Mouse (Mus musculus): ENCODE measurements around the gene Tln1. TPM values are rescaled to one million over a fixed set of nuclear protein-coding genes. Genes with fewer than 3 reads are reported as not detected.
"Not testable (repeated sequence)": the region's sequence is repeated elsewhere in the genome, so short reads cannot be mapped to it uniquely, and the experiment has no call there.

Gene Tln1
- polyA plus RNA-seq, 1 experiment from 2014 or later, result 69.5 TPM

DNA sequence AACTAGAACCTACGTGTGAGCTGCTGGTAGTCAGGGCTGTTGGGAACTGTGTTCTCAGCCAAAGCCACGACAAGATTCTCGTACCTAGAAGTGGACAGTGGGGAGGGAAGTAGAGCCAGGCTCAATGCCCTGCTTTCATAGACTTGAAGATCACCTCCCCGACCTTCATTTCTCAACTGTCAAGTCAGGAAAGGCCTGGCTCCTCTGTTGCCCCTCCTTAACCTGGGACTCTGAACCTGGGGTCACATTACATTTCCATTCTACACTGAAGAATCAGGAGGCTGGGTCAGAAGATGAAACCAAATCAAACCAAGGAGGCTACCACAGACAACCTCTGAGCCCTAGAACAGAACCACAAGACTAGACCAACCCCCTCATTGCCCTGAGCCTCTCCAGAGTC is 64.5 kb downstream of the Tln1 start:
- H3K27ac ChIP-seq, result no peak overlapping the region
- H3K4me2 ChIP-seq, result peak overlapping the region; percentile 77
- H3K4me1 ChIP-seq, result peaks cover 51% of the 10 kb centered on the region
- 66% methylated on average over 4 of the region's 4 CpGs for WGBS
- no peaks in the 10 kb centered on the region for H3K27me3 ChIP-seq
- H3K4me3 ChIP-seq, result peak overlapping the region; percentile 65
- no peak for ATAC-seq (ENCODE audit: insufficient number of reproducible peaks, insufficient read depth, low FRiP score, low TSS enrichment, low read depth)
- peak overlapping the region; percentile 80 for H3K9ac ChIP-seq
- H3K9me3 ChIP-seq, result no peaks in the 10 kb centered on the region
- peaks cover 22% of the 10 kb centered on the region for H3K36me3 ChIP-seq

DNA sequence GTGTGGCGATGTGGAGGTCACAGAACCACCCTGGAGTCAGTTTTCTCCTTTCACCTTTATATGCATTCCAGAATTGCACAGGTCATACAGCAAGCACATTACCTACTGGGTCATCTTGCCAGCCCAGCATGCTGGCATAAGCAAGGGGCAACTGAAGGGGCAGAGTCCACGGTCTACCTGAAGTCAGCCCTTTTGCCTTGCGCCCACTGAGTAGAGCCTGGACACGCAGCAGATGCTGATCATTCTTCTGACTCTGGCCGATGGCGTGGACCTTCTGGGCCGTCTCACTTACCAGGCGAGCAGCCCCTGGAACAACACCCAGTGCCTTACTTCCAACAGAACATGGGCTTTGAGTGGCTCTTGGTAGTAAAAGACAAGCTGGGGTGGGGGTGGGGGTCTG is 65.1 kb downstream of the Tln1 start:
- no peak for ATAC-seq (ENCODE audit: insufficient number of reproducible peaks, insufficient read depth, low FRiP score, low TSS enrichment, low read depth)
- peaks cover 22% of the 10 kb centered on the region for H3K36me3 ChIP-seq
- H3K4me2 ChIP-seq, result peak overlapping the region; percentile 77
- no peak overlapping the region for H3K27ac ChIP-seq
- peaks cover 51% of the 10 kb centered on the region for H3K4me1 ChIP-seq
- no peaks in the 10 kb centered on the region for H3K27me3 ChIP-seq
- 90% methylated on average over 8 of the region's 8 CpGs for WGBS
- H3K9ac ChIP-seq, result no peak overlapping the region
- no peaks in the 10 kb centered on the region for H3K9me3 ChIP-seq
- H3K4me3 ChIP-seq, result 0 out of 2 replicates have a peak overlapping the region, but pooled peaks have one; percentile 65

DNA sequence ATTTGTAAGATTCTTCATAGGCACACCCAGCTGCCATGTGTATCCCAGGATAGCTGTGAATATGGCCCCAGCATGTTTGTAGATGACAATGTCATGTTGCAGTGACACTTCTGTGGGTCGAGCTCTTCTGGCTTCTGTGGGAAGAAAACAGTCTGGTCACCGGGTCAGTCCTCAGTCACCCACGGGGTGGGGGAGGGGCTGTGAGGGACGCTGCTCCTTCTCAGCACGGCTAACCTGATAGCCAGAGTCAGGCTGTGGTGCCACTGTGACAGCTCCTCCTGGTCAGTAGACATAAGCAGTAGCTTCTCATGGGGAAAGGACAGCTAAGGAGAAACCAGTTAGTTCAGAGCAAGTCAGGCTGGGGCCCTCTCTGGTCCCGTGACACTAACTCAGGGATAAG is 65.9 kb downstream of the Tln1 start:
- Histone ChIP-seq H3K4me3 (no peak overlapping the region), H3K9me3 (no peaks in the 10 kb centered on the region), H3K27ac (no peak overlapping the region), H3K4me1 (peaks cover 51% of the 10 kb centered on the region), H3K9ac (no peak overlapping the region), H3K27me3 (no peaks in the 10 kb centered on the region), H3K4me2 (no peak overlapping the region), H3K36me3 (peaks cover 22% of the 10 kb centered on the region)
- 63% methylated on average over 6 of the region's 6 CpGs for WGBS
- no peak for ATAC-seq (ENCODE audit: insufficient number of reproducible peaks, insufficient read depth, low FRiP score, low TSS enrichment, low read depth)

DNA sequence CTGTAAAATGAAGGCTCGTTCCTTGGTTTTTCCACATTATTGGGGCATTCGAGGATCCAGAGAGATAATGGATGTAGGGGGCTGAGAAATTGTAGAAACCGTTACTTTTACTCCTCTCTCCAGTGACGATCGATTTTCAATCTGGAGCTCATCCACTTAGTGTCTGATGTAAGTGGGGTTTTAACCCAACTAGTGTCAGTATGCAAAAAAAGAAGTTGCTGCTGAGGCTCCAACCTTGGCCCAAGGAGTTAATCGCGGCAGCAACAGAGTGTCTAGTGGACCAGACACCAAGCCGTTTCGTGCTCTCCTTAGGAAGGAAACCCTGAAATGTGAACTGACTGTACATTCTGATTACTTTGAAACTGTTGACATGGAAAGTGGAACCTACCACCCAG is 68.6 kb downstream of the Tln1 start:
- H3K9me3 ChIP-seq, result no peaks in the 10 kb centered on the region
- ATAC-seq (ENCODE audit: insufficient number of reproducible peaks, insufficient read depth, low FRiP score, low TSS enrichment, low read depth), result no peak
- WGBS, result 2% methylated on average over 9 of the region's 9 CpGs
- H3K9ac ChIP-seq, result peak overlapping the region; percentile 84
- peaks cover 35% of the 10 kb centered on the region for H3K4me1 ChIP-seq
- H3K36me3 ChIP-seq, result peaks cover 22% of the 10 kb centered on the region
- peak overlapping the region; percentile 70 for H3K4me3 ChIP-seq
- no peaks in the 10 kb centered on the region for H3K27me3 ChIP-seq
- H3K27ac ChIP-seq, result peak overlapping the region; percentile 93
- H3K4me2 ChIP-seq, result peak overlapping the region; percentile 60

DNA sequence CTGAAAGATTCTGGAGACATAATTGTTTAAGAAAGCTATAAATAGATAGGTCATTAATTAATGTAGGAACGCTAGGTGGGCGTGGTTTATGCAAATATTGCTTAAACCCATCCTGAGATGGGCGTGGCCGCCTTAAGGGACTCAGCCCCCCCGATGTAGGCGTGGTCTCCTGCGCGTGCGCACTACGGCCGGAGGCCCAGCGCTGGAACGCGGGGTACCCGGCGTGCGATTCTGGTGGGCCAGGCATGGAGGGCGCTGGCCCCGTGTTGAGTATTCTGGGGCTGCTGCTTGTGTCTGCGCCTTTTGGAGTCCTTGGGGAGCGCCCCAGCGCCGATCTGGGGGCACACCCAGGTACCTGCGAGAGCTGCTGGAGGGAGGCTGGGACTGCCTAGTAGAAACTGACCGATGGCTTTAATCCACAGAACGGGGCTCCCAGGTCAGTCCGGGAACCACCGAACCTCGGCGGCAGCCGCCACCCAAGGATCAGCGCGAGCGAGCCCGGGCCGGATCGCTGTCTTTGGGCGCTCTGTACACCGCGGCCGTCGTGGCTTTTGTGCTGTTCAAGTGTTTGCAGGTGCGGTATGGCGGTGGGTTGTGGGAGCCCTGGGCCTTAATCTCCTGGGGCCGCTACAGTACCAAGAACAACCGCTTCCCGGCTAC is 69.2 kb downstream of the Tln1 start:
- Histone ChIP-seq H3K4me1 (peaks cover 30% of the 10 kb centered on the region), H3K9ac (peak overlapping the region; percentile 84), H3K27ac (peak overlapping the region; percentile 93), H3K4me2 (peak overlapping the region; percentile 60), H3K4me3 (peak overlapping the region; percentile 70), H3K36me3 (peaks cover 22% of the 10 kb centered on the region), H3K9me3 (no peaks in the 10 kb centered on the region), H3K27me3 (no peaks in the 10 kb centered on the region)
- ATAC-seq (ENCODE audit: insufficient number of reproducible peaks, insufficient read depth, low FRiP score, low TSS enrichment, low read depth), result peak; percentile 88
- WGBS, result under 1% methylated on average over 47 of the region's 47 CpGs

DNA sequence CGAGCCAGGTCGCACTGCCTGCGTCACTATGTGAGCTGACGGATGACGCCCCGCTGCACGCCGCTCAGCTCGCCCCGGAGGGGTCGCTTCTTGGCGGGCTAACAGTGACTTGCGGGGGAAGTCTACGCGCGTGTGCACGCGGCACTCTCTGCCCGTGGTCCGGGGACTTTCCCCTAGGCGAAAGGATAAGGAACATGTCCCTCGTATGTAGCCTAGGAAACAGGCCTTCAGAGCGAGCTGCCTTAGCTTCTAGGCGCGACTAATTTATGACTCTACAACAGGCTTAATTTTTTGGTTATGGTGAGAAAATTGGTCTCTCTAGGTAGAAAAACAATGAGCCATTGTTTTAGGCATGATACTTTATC is 69.7 kb downstream of the Tln1 start, which contains the start of gene Ccdc107:
TSS of gene Ccdc107 (plus strand) at position 80 of the 365 bp plus-strand sequence.
- H3K4me1 ChIP-seq, result peaks cover 25% of the 10 kb centered on the region
- peak within 1 kb of the TSS; percentile 84 for H3K9ac ChIP-seq
- peak; percentile 96 for ATAC-seq (ENCODE audit: insufficient number of reproducible peaks, insufficient read depth, low FRiP score, low TSS enrichment, low read depth)
- under 1% methylated on average over 25 of the region's 25 CpGs for WGBS
- no peaks in the 10 kb centered on the region for H3K9me3 ChIP-seq
- peak within 1 kb of the TSS; percentile 93 for H3K27ac ChIP-seq
- peak within 1 kb of the TSS; percentile 60 for H3K4me2 ChIP-seq
- no peaks in the 10 kb centered on the region for H3K27me3 ChIP-seq
- H3K36me3 ChIP-seq, result peaks cover 22% of the 10 kb centered on the region
- peak within 1 kb of the TSS; percentile 70 for H3K4me3 ChIP-seq

DNA sequence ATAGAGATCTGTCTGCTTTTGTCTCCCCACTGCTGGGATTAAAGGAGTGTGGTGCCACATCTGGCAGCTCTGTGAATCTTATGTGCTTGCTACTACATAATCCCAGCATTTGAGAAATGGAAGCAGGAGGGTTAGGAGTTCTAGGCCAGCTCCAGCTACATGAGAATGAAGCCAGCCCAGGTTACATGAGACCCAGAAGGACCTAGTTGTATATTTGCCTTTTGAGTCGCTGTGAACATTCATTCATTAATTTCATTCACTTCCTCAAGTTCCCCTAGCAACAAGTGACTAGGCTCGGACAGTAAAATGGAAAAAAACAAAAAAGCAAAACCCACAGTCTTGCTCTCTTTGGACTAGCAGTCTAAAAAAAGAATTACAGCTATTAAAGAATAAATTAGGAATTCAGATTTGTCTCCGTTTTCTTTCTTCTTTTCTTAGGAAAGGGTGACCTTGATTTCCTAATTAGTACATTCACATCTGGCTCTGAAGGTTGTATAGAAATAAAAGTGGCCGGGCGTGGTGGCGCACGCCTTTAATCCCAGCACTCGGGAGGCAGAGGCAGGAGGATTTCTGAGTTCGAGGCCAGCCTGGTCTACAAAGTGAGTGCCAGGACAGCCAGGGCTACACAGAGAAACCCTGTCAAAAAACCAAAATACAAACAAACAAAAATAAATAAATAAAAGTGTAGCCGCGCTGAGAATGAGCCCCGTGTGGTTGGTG is 70.2 kb downstream of the Tln1 start:
- Histone ChIP-seq H3K4me2 (peak overlapping the region; percentile 60), H3K27ac (peak overlapping the region; percentile 93)
- WGBS, result 47% methylated on average over 12 of the region's 12 CpGs

DNA sequence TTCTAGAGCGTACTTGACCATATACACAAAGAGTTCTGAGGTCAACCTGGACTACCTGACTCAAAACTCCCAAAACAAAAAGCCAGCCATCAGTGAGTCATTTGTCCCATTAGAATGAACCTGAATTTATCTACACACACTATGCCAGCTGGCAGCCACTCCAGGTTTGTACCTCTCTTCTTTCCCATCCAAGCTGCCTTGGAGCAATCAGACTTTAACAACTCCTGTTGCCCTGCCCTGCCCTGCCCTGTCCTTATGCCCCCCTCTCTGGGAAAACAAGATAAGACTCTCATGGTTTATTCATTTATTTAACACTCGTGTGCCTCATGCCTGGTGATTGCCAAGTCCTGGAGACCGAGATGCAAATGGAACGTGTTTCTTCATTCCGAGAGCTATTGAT is 71.7 kb downstream of the Tln1 start:
- no peaks in the 10 kb centered on the region for H3K27me3 ChIP-seq
- peaks cover 11% of the 10 kb centered on the region for H3K4me1 ChIP-seq
- WGBS, result 86% methylated on average over 5 of the region's 5 CpGs
- no peak overlapping the region for H3K27ac ChIP-seq
- no peaks in the 10 kb centered on the region for H3K9me3 ChIP-seq
- no peak for ATAC-seq (ENCODE audit: insufficient number of reproducible peaks, insufficient read depth, low FRiP score, low TSS enrichment, low read depth)
- no peak overlapping the region for H3K9ac ChIP-seq
- H3K36me3 ChIP-seq, result peaks cover 4% of the 10 kb centered on the region; the same call in 1 of the 2 replicates
- no peak overlapping the region for H3K4me3 ChIP-seq
- H3K4me2 ChIP-seq, result no peak overlapping the region

More for the DNA sequence above, 70.2 kb downstream of the Tln1 start:
- ATAC-seq (ENCODE audit: insufficient number of reproducible peaks, insufficient read depth, low FRiP score, low TSS enrichment, low read depth), result no peak
- Histone ChIP-seq H3K27me3 (no peaks in the 10 kb centered on the region), H3K4me3 (peak overlapping the region; percentile 70), H3K9me3 (no peaks in the 10 kb centered on the region), H3K36me3 (peaks cover 19% of the 10 kb centered on the region), H3K9ac (no peak overlapping the region), H3K4me1 (peaks cover 19% of the 10 kb centered on the region)

DNA sequence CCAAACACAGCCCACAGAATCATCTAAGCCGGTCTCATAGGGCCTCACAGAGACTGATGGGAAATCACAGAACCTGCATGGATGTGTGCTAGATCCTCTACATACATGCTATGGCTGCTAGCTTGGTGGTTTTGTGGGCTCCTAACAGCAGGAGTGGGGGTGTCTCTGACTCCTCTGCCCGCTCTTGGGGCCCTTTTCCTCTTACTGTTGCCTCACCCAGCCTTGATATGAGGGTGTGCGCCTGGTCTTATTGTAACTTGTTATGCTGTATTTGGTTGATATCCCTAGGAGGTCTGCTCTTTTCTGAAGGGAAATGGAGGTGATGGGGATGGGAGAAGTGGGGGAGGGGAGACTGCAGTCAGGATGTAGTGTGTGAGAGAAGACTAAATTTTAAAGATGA is 72.9 kb downstream of the Tln1 start:
- 92% methylated on average over 3 of the region's 3 CpGs for WGBS
- Histone ChIP-seq H3K4me3 (no peak overlapping the region), H3K9me3 (no peaks in the 10 kb centered on the region), H3K4me1 (peaks cover 5% of the 10 kb centered on the region), H3K4me2 (no peak overlapping the region), H3K9ac (no peak overlapping the region), H3K27me3 (no peaks in the 10 kb centered on the region), H3K27ac (no peak overlapping the region), H3K36me3 (no peaks in the 10 kb centered on the region)
- ATAC-seq (ENCODE audit: insufficient number of reproducible peaks, insufficient read depth, low FRiP score, low TSS enrichment, low read depth), result no peak

DNA sequence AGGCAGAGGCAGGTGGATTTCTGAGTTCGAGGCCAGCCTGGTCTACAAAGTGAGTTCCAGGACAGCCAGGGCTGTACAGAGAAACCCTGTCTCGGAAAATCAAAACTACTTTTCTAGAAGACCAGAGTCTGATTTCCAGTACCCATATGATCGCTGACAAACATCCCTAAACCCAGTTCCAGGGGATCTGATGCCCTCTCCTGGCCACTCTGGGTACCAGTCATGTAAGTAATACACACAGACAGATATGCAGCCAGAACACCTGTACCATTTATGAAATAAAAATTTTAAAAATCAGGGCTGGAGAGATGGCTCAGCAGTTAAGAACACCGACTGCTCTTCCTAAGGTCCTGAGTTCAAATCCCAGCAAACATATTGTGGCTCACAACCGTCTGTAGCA is 76.8 kb downstream of the Tln1 start:
- not testable (repeated sequence) for H3K27me3 ChIP-seq; H3K9ac ChIP-seq; ATAC-seq (ENCODE audit: insufficient number of reproducible peaks, insufficient read depth, low FRiP score, low TSS enrichment, low read depth); H3K36me3 ChIP-seq; H3K4me2 ChIP-seq; H3K4me1 ChIP-seq; H3K27ac ChIP-seq; H3K9me3 ChIP-seq; H3K4me3 ChIP-seq
- 88% methylated on average over 5 of the region's 5 CpGs for WGBS

DNA sequence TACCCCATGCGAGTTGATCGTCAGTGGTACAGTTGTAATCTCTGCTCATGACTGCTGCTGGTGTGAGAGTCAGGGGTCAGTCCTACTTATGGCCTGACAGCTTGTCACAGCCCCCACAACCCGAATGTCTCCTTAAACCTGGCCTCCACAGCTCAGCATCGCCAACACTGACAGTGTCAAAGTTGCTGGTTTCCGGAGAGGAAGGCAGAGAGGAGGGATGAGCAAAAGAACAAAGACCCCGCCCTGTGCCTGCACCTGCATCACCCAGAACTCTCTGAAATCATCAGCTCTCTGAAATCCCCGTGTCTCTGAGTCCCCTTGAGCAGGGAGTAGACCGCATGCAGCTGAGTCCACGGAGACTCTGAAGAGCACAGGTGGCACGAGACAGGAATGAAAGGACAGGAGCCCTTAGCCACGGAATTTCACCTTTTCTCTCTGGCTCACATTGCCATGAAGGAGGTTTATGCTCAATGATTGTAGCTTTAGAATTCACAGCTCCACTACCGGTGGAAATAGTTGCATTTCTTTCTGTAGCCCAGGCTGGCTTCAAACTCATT is 78.9 kb downstream of the Tln1 start, which contains the start of gene Sit1:
TSS of gene Sit1 (minus strand) at position 200 of the 557 bp plus-strand sequence.
- no peaks in the 10 kb centered on the region for H3K9me3 ChIP-seq
- H3K27ac ChIP-seq, result no peak within 1 kb of the TSS
- no peak within 1 kb of the TSS for H3K4me2 ChIP-seq
- H3K4me1 ChIP-seq, result no peaks in the 10 kb centered on the region
- ATAC-seq (ENCODE audit: insufficient number of reproducible peaks, insufficient read depth, low FRiP score, low TSS enrichment, low read depth), result no peak
- no peak within 1 kb of the TSS for H3K4me3 ChIP-seq
- no peak within 1 kb of the TSS for H3K9ac ChIP-seq
- no peaks in the 10 kb centered on the region for H3K36me3 ChIP-seq
- 58% methylated on average over 12 of the region's 12 CpGs for WGBS
- H3K27me3 ChIP-seq, result no peaks in the 10 kb centered on the region

DNA sequence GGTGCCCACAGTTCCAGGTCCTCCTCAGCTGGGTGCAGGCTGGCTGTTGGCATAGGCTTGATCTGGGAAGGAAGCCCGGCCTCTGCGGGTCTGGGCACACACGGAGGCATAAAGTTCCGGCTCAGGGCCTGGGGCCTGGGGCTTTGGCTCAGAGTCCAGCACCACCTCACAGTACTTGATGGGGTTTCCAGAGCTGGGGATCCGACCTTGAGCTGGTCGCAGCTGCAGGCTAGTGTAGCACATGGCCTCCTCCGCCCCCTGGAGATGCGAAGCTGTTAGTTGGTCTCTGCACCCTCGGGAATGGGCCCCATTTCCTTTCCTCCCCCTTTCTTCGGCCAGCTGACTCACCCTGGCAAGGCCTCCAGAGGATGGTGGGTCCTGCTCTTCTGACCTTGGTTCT is 79.9 kb downstream of the Tln1 start:
- Histone ChIP-seq H3K27ac (no peak overlapping the region), H3K36me3 (no peaks in the 10 kb centered on the region), H3K27me3 (no peaks in the 10 kb centered on the region), H3K4me1 (0 out of 2 replicates have a peak, but pooled peaks cover 3% of the 10 kb centered on the region), H3K9me3 (no peaks in the 10 kb centered on the region), H3K4me3 (no peak overlapping the region), H3K4me2 (no peak overlapping the region), H3K9ac (no peak overlapping the region)
- no peak for ATAC-seq (ENCODE audit: insufficient number of reproducible peaks, insufficient read depth, low FRiP score, low TSS enrichment, low read depth)
- 73% methylated on average over 10 of the region's 10 CpGs for WGBS

Data from embryonic facial prominence, embryonic 13.5 days (tissue).